Mouse (Mus musculus) gastrocnemius, adult 2 months (tissue): ENCODE data around the gene Fbxw10. TPM values are rescaled to one million over a fixed set of nuclear protein-coding genes. Genes with fewer than 3 reads are reported as not detected.

Source experiments
- DNase-seq: peaks from one replicate; pipeline ENCODE4 v3.0.0; 2022
- H3K27ac ChIP-seq: fragments of 200-600 bp; 2 replicates; pipeline ENCODE4 v1.8.1; 2022; ENCODE audit warnings: mild to moderate bottlenecking
- H3K4me3 ChIP-seq: fragments of 200-600 bp; 2 replicates; pipeline ENCODE4 v1.8.1; 2022; ENCODE audit warnings: mild to moderate bottlenecking, moderate library complexity
- CTCF ChIP-seq: fragments of 200-600 bp; IDR thresholded peaks from 2 replicates; pipeline ENCODE4 v1.8.1; 2022; ENCODE audit warnings: antibody characterized with exemption, mild to moderate bottlenecking, moderate library complexity
- intact Hi-C: fragments of 180-260 bp; cut with DNase I; formaldehyde crosslinking; loops from one replicate; pipeline ENCODE4 v1.15.1; 2025
- long read RNA-seq, 2 experiments: library from polyadenylated mRNA; stranded (forward); transcript quantifications; one replicate each; pipeline ENCODE4 v2.0.0; 2021
- total RNA-seq, 2 experiments: library from RNA; stranded (reverse); gene quantifications; 2 replicates each; pipeline ENCODE4 v1.2.3; 2021

Gene Fbxw10
- under 1 TPM; 0.33 to 0.45 TPM for total RNA-seq
- long read RNA-seq, experiment 1: 0 reads
- long read RNA-seq, experiment 2: 0 reads

- peak within 1 kb of the TSS; percentile 62 for H3K4me3 ChIP-seq
- peak within 1 kb of the TSS; percentile 62 for H3K27ac ChIP-seq
- intact Hi-C loops: no loop called here
- no peak for TF ChIP-seq CTCF
- DNase-seq: no peak
These were observed at the start of gene Fbxw10 for GRCm38 (mm10) chr11:62846961-62847654. Fbxw10 (plus strand) TSS chr11:62847069.

- intact Hi-C loops: no loop called here
- no peak overlapping the region for H3K27ac ChIP-seq
- no peak for TF ChIP-seq CTCF
- H3K4me3 ChIP-seq: no peak overlapping the region
- no peak for DNase-seq
These were observed 42.8 kb upstream of the Fbxw10 start for GRCm38 (mm10) chr11:62804119-62804518.

- intact Hi-C loops: loop anchor here (2.0 kb wide), 1 partner anchor 51 kb away; no protein-coding TSS in a partner anchor
- TF ChIP-seq CTCF: no peak
- DNase-seq: no peak
- H3K27ac ChIP-seq: no peak overlapping the region
- no peak overlapping the region for H3K4me3 ChIP-seq
These were observed 38.9 kb upstream of the Fbxw10 start for GRCm38 (mm10) chr11:62807965-62808364.

- Histone ChIP-seq H3K27ac (no peak overlapping the region), H3K4me3 (no peak overlapping the region)
- peak; percentile 37 for DNase-seq
- TF ChIP-seq CTCF: peak; percentile 71
- intact Hi-C loops: loop anchor here (2.0 kb wide), 1 partner anchor 52 kb away; no protein-coding TSS in a partner anchor
These were observed 37.7 kb upstream of the Fbxw10 start for GRCm38 (mm10) chr11:62809201-62809600.

GRCm38 (mm10) chr11:62812268-62812667, 34.6 kb upstream of the Fbxw10 start:
- intact Hi-C loops: no loop called here
- Histone ChIP-seq H3K27ac (no peak overlapping the region), H3K4me3 (no peak overlapping the region)
- no peak for TF ChIP-seq CTCF
- no peak for DNase-seq

GRCm38 (mm10) chr11:62813497-62813896, 33.4 kb upstream of the Fbxw10 start:
- H3K4me3 ChIP-seq: no peak overlapping the region
- no peak for TF ChIP-seq CTCF
- DNase-seq: no peak
- intact Hi-C loops: no loop called here
- no peak overlapping the region for H3K27ac ChIP-seq

GRCm38 (mm10) chr11:62813970-62814624, 32.8 kb upstream of the Fbxw10 start:
- intact Hi-C loops: no loop called here
- TF ChIP-seq CTCF: no peak
- no peak for DNase-seq
- no peak overlapping the region for H3K4me3 ChIP-seq
- no peak overlapping the region for H3K27ac ChIP-seq

GRCm38 (mm10) chr11:62814625-62815024, 32.2 kb upstream of the Fbxw10 start:
- Histone ChIP-seq H3K4me3 (no peak overlapping the region), H3K27ac (no peak overlapping the region)
- intact Hi-C loops: no loop called here
- TF ChIP-seq CTCF: no peak
- DNase-seq: no peak

- intact Hi-C loops: no loop called here
- Histone ChIP-seq H3K27ac (no peak overlapping the region), H3K4me3 (no peak overlapping the region)
- DNase-seq: no peak
- no peak for TF ChIP-seq CTCF
These were observed 31.4 kb upstream of the Fbxw10 start for GRCm38 (mm10) chr11:62815438-62815837.

- no peak for DNase-seq
- intact Hi-C loops: no loop called here
- no peak for TF ChIP-seq CTCF
- H3K27ac ChIP-seq: no peak overlapping the region
- H3K4me3 ChIP-seq: no peak overlapping the region
These were observed 30.3 kb upstream of the Fbxw10 start for GRCm38 (mm10) chr11:62816591-62816990.

- H3K4me3 ChIP-seq: no peak overlapping the region
- no peak for TF ChIP-seq CTCF
- intact Hi-C loops: no loop called here
- peak overlapping the region; percentile 94 for H3K27ac ChIP-seq
- DNase-seq: no peak
These were observed 27.7 kb upstream of the Fbxw10 start for GRCm38 (mm10) chr11:62819059-62819686.

- H3K4me3 ChIP-seq: peak within 1 kb of the TSS; percentile 96
- TF ChIP-seq CTCF: peak; percentile 17; the same call in 1 of the 2 replicates
- H3K27ac ChIP-seq: peak within 1 kb of the TSS; percentile 94
- intact Hi-C loops: no loop called here
- DNase-seq: peak; percentile 91
These were observed 26.8 kb upstream of the Fbxw10 start, which contains the start of gene Trim16 for GRCm38 (mm10) chr11:62820059-62820541. Trim16 (plus strand) TSS chr11:62820231.
